19 mouse cellular contexts compared by ENCODE assay signal in genomic region chr15:91047627-91048026, GRCm38 (mm10). TPM values are rescaled to one million over a fixed set of nuclear protein-coding genes. Genes with fewer than 3 reads are reported as not detected.
DNase-seq lines count a peak whose midpoint lies in the region; ATAC-seq lines count a peak whose summit lies in the region.
"Had no signal": no experiment of that assay in that cellular context is flagged by ENCODE, and none has a peak within 500 bp of the region (broad histone marks: within the 10 kb centered on the region; RNA-seq: fewer than 3 reads in every experiment).

No protein-coding gene starts in this region.

- H3K4me1 ChIP-seq in forebrain, embryonic 10.5 days = peaks cover 58% of the 10 kb centered on the region
- peaks cover 19% of the 10 kb centered on the region for H3K4me1 ChIP-seq in hindbrain, embryonic 12.5 days
- H3K4me1 ChIP-seq in midbrain, embryonic 14.5 days (ENCODE audit: control insufficient read depth, insufficient read depth, low read length) = peaks cover 31% of the 10 kb centered on the region
- peaks cover 14% of the 10 kb centered on the region for H3K4me1 ChIP-seq in embryonic facial prominence, embryonic 10.5 days

- H3K27me3 ChIP-seq in forebrain, embryonic 10.5 days (ENCODE audit: poor library complexity, severe bottlenecking) = no peaks in the 10 kb centered on the region
- no peaks in the 10 kb centered on the region for H3K27me3 ChIP-seq in hindbrain, embryonic 12.5 days
- H3K27me3 ChIP-seq in midbrain, embryonic 14.5 days (ENCODE audit: control insufficient read depth, insufficient read depth, low read length) = no peaks in the 10 kb centered on the region
- 0 out of 2 replicates have a peak, but pooled peaks cover 8% of the 10 kb centered on the region for H3K27me3 ChIP-seq in embryonic facial prominence, embryonic 10.5 days (replicated peaks; ENCODE audit: low read depth, poor library complexity, severe bottlenecking)
- H3K27me3 ChIP-seq: lung, embryonic 15.5 days had no signal

- DNase-seq in ES-CJ7 (ENCODE audit: low read depth, low spot score) = peak; percentile 16
- DNase-seq in forebrain, embryonic 10.5 days (ENCODE audit: extremely low spot score, low spot score) = no peak
- DNase-seq in midbrain, embryonic 14.5 days = peak; percentile 60
- no peak for DNase-seq in thymus, postnatal 14 days
- DNase-seq in embryonic facial prominence, embryonic 10.5 days (ENCODE audit: low spot score) = no peak
- no peak for DNase-seq in frontal cortex, postnatal 14 days (ENCODE audit: low spot score in 2 of 2)
- DNase-seq in layer of hippocampus, postnatal 36 days = no peak
- DNase-seq: cerebellum, adult 18-20 months; gastrocnemius, postnatal 10 days; heart, postnatal 14 days; kidney, adult 18-20 months; kidney, postnatal 4 days; liver; right cerebral cortex, postnatal 14 days; thymus, adult 2 months had no signal

- ATAC-seq in hindbrain, embryonic 12.5 days (ENCODE audit: low FRiP score) = no peak
- no peak for ATAC-seq in midbrain, embryonic 14.5 days (ENCODE audit: low FRiP score, low TSS enrichment)

- H3K9ac ChIP-seq in hindbrain, embryonic 12.5 days = 0 out of 2 replicates have a peak overlapping the region, but pooled peaks have one; percentile 47
- peak overlapping the region; percentile 48 for H3K9ac ChIP-seq in midbrain, embryonic 14.5 days (replicated peaks; ENCODE audit: low read length)
- H3K9ac ChIP-seq: lung, embryonic 15.5 days had no signal

- peaks cover 25% of the 10 kb centered on the region for H3K36me3 ChIP-seq in forebrain, embryonic 10.5 days (replicated peaks)
- no peaks in the 10 kb centered on the region for H3K36me3 ChIP-seq in hindbrain, embryonic 12.5 days
- no peaks in the 10 kb centered on the region for H3K36me3 ChIP-seq in midbrain, embryonic 14.5 days (ENCODE audit: control insufficient read depth, insufficient read depth, low read length)
- no peaks in the 10 kb centered on the region for H3K36me3 ChIP-seq in embryonic facial prominence, embryonic 10.5 days (replicated peaks)
- H3K36me3 ChIP-seq: lung, embryonic 15.5 days had no signal

- peak overlapping the region; percentile 81 for H3K4me2 ChIP-seq in hindbrain, embryonic 12.5 days (replicated peaks)
- H3K4me2 ChIP-seq in midbrain, embryonic 14.5 days (ENCODE audit: low read length) = peak overlapping the region; percentile 70

- H3K9me3 ChIP-seq in forebrain, embryonic 10.5 days = no peaks in the 10 kb centered on the region
- H3K9me3 ChIP-seq in hindbrain, embryonic 12.5 days (replicated peaks) = no peaks in the 10 kb centered on the region
- H3K9me3 ChIP-seq in midbrain, embryonic 14.5 days (ENCODE audit: control insufficient read depth, low read length) = no peaks in the 10 kb centered on the region
- H3K9me3 ChIP-seq in embryonic facial prominence, embryonic 10.5 days = no peaks in the 10 kb centered on the region
- H3K9me3 ChIP-seq: lung, embryonic 15.5 days had no signal

- WGBS in forebrain, embryonic 10.5 days = 73% methylated on average over 11 of the region's 11 CpGs
- WGBS in hindbrain, embryonic 12.5 days = 71% methylated on average over 11 of the region's 11 CpGs
- 25% methylated on average over 11 of the region's 11 CpGs for WGBS in midbrain, embryonic 14.5 days
- WGBS in embryonic facial prominence, embryonic 10.5 days = 85% methylated on average over 11 of the region's 11 CpGs

- H3K4me3 ChIP-seq in forebrain, embryonic 10.5 days = peak overlapping the region; percentile 96
- H3K4me3 ChIP-seq in hindbrain, embryonic 12.5 days = peak overlapping the region; percentile 27
- peak overlapping the region; percentile 95 for H3K4me3 ChIP-seq in midbrain, embryonic 14.5 days (replicated peaks; ENCODE audit: low read depth, low read length)
- H3K4me3 ChIP-seq in embryonic facial prominence, embryonic 10.5 days = no peak overlapping the region
- H3K4me3 ChIP-seq: lung, embryonic 15.5 days; megakaryocyte, embryonic 14.5 days had no signal

- peak overlapping the region; percentile 68; the same call in 1 of the 2 replicates for H3K27ac ChIP-seq in forebrain, embryonic 10.5 days
- H3K27ac ChIP-seq in hindbrain, embryonic 12.5 days = peak overlapping the region; percentile 40; the same call in 1 of the 2 replicates
- 0 out of 2 replicates have a peak overlapping the region, but pooled peaks have one; percentile 13 for H3K27ac ChIP-seq in midbrain, embryonic 14.5 days (replicated peaks; ENCODE audit: low read depth, low read length)
- no peak overlapping the region for H3K27ac ChIP-seq in embryonic facial prominence, embryonic 10.5 days (replicated peaks)
- H3K27ac ChIP-seq: lung, embryonic 15.5 days had no signal

RNA-seq across cellular contexts. Expression of gene Kif21a, which starts 2.1 kb away (rescaled TPM):
- 26.7 and 26.8 TPM in 2 replicates for polyA plus RNA-seq in forebrain, embryonic 10.5 days (2016; fragmentation: Nextera tagmentation; extraction: Ambion mirVana)
- 38.6 and 39.7 TPM in 2 replicates for polyA plus RNA-seq in hindbrain, embryonic 12.5 days (2016; fragmentation: Nextera tagmentation; extraction: Ambion mirVana)
- 63.4 and 72.2 TPM in 2 replicates for polyA plus RNA-seq in midbrain, embryonic 14.5 days (2014; fragmentation: Nextera tagmentation; extraction: Ambion mirVana)
- 9.2 and 11.5 TPM in 2 replicates for polyA plus RNA-seq in embryonic facial prominence, embryonic 10.5 days (2016; fragmentation: Nextera tagmentation; extraction: Ambion mirVana)
- 100 to 1,000 TPM; 124 to 127 TPM for total RNA-seq in layer of hippocampus, postnatal 36 days (2021)
- total RNA-seq: MEL had no signal

Comparison
In these comparisons a context has a peak if more than half of its experiments do, and no peak if none do; other contexts are left out.
1. DNase-seq: peak in ES-CJ7 (single experiment) and midbrain, embryonic 14.5 days (single experiment); none in forebrain, embryonic 10.5 days (single experiment), thymus, postnatal 14 days (single experiment), embryonic facial prominence, embryonic 10.5 days (single experiment), frontal cortex, postnatal 14 days (0 of 2) and layer of hippocampus, postnatal 36 days (0 of 2).